Mouse (Mus musculus) CH12.LX (cell line): ENCODE data around the gene Creb3. TPM values are rescaled to one million over a fixed set of nuclear protein-coding genes. Genes with fewer than 3 reads are reported as not detected.

Experiments used
- DNase-seq: peaks from one replicate; pipeline ENCODE4 v3.0.0-alpha.2; 2013; ENCODE audit errors: extremely low read depth
- H3K27ac ChIP-seq: 2 replicates; pipeline ENCODE4 v1.5.1; 2012; ENCODE audit warnings: low read depth, mild to moderate bottlenecking, control low read depth, moderate library complexity; ENCODE audit not compliant: insufficient read depth
- H3K27me3 ChIP-seq: replicated peaks from 2 replicates; pipeline ENCODE3; 2012; ENCODE audit warnings: inconsistent platforms
- H3K36me3 ChIP-seq, 2 experiments: replicated peaks in 1 of 2; 2 replicates each; pipeline versions ENCODE3 to v1.6.1; 2012; ENCODE audit warnings: inconsistent platforms in 1 of 2, low read length in 1 of 2, mild to moderate bottlenecking in 1 of 2, mixed read lengths in 1 of 2, moderate library complexity in 1 of 2; ENCODE audit not compliant: control insufficient read depth in 1 of 2, insufficient read depth in 1 of 2
- H3K4me1 ChIP-seq, 2 experiments: 2 replicates each; pipeline ENCODE4 v1.6.1; 2012; ENCODE audit warnings: inconsistent platforms in 1 of 2, moderate library complexity in 1 of 2; ENCODE audit not compliant: insufficient read depth in 2 of 2, control insufficient read depth in 1 of 2
- H3K4me2 ChIP-seq: 2 replicates; pipeline ENCODE4 v1.6.1; 2012; ENCODE audit warnings: low read depth, mild to moderate bottlenecking, control low read depth; ENCODE audit not compliant: poor library complexity, insufficient read depth, severe bottlenecking
- H3K4me3 ChIP-seq, 3 experiments: fragments of 150-350 bp in 1 of 3; sonication (generic) in 1 of 3; replicated peaks in 1 of 3; 2 replicates each; pipeline versions ENCODE3 to v1.5.1; 2011 to 2012; ENCODE audit warnings: low read depth in 2 of 3, low read length in 2 of 3, mild to moderate bottlenecking in 2 of 3, moderate library complexity in 2 of 3, control low read depth in 1 of 3, improper control_type of control experiment in 1 of 3, inconsistent platforms in 1 of 3, mixed read lengths in 1 of 3; ENCODE audit not compliant: poor library complexity in 1 of 3
- H3K79me2 ChIP-seq: replicated peaks from 2 replicates; pipeline ENCODE4 v1.6.1; 2012; ENCODE audit warnings: mild to moderate bottlenecking, moderate library complexity; ENCODE audit not compliant: control insufficient read depth, poor library complexity, insufficient read depth, severe bottlenecking; ENCODE audit errors: extremely low read depth
- H3K9ac ChIP-seq: 2 replicates; pipeline ENCODE4 v1.6.1; 2012; ENCODE audit warnings: low read depth, mild to moderate bottlenecking, control low read depth, moderate library complexity; ENCODE audit not compliant: insufficient read depth
- H3K9me3 ChIP-seq: replicated peaks from 2 replicates; pipeline ENCODE3; 2012; ENCODE audit warnings: low read length, inconsistent platforms, mixed read lengths
- CHD2 ChIP-seq: IDR thresholded peaks from 2 replicates; pipeline ENCODE4 v1.6.1; 2011; ENCODE audit warnings: low read length, improper control_type of control experiment
- CTCF ChIP-seq, 2 experiments: IDR thresholded peaks in 1 of 2; conservative IDR thresholded peaks in 1 of 2; 2 replicates each; pipeline ENCODE4 v1.5.1; 2011 to 2012; ENCODE audit warnings: low read depth in 2 of 2, low read length in 2 of 2, improper control_type of control experiment in 1 of 2, inconsistent platforms in 1 of 2, mild to moderate bottlenecking in 1 of 2, moderate library complexity in 1 of 2
- ELF1 ChIP-seq: IDR thresholded peaks from 2 replicates; pipeline ENCODE4 v1.6.1; 2014; ENCODE audit warnings: low read depth, mild to moderate bottlenecking, inconsistent platforms, low read length, improper control_type of control experiment
- ETS1 ChIP-seq: conservative IDR thresholded peaks from 2 replicates; pipeline ENCODE4 v1.6.1; 2012; ENCODE audit warnings: low read depth, mild to moderate bottlenecking, inconsistent platforms, low read length, improper control_type of control experiment, moderate library complexity
- GABPA ChIP-seq: IDR thresholded peaks from 2 replicates; pipeline ENCODE4 v1.6.1; 2012; ENCODE audit warnings: low read depth, low read length, improper control_type of control experiment, inconsistent platforms; ENCODE audit not compliant: insufficient replicate concordance
- IRF4 ChIP-seq: IDR thresholded peaks from 2 replicates; pipeline ENCODE4 v1.6.1; 2014; ENCODE audit warnings: low read depth, mild to moderate bottlenecking, inconsistent platforms, low read length, improper control_type of control experiment
- MAZ ChIP-seq: IDR thresholded peaks from 2 replicates; pipeline ENCODE4 v1.6.1; 2012; ENCODE audit warnings: low read depth, mild to moderate bottlenecking, inconsistent platforms, low read length, improper control_type of control experiment, moderate library complexity
- MEF2A ChIP-seq: IDR thresholded peaks from 2 replicates; pipeline ENCODE4 v1.6.1; 2014; ENCODE audit warnings: low read depth, mild to moderate bottlenecking, inconsistent platforms, low read length, improper control_type of control experiment, borderline replicate concordance
- MXI1 ChIP-seq: IDR thresholded peaks from 2 replicates; pipeline ENCODE4 v1.6.1; 2011; ENCODE audit warnings: mild to moderate bottlenecking, low read depth, low read length, improper control_type of control experiment
- POLR2A ChIP-seq: IDR thresholded peaks from 2 replicates; pipeline ENCODE4 v1.6.1; 2011; ENCODE audit warnings: low read depth, mild to moderate bottlenecking, improper control_type of control experiment, low read length
- RAD21 ChIP-seq: IDR thresholded peaks from 2 replicates; pipeline ENCODE4 v1.6.1; 2011; ENCODE audit warnings: low read depth, mild to moderate bottlenecking, low read length, improper control_type of control experiment, moderate library complexity
- SMC3 ChIP-seq: IDR thresholded peaks from 2 replicates; pipeline ENCODE4 v1.6.1; 2011; ENCODE audit warnings: low read depth, low read length, improper control_type of control experiment
- TBP ChIP-seq: conservative IDR thresholded peaks from 2 replicates; pipeline ENCODE4 v1.6.1; 2011; ENCODE audit warnings: low read depth, low read length, improper control_type of control experiment
- USF2 ChIP-seq: conservative IDR thresholded peaks from 2 replicates; pipeline ENCODE4 v1.6.1; 2011; ENCODE audit warnings: low read depth, low read length, improper control_type of control experiment
- ZMIZ1 ChIP-seq: IDR thresholded peaks from 2 replicates; pipeline ENCODE4 v1.6.1; 2012; ENCODE audit warnings: low read depth, mild to moderate bottlenecking, inconsistent platforms, low read length, improper control_type of control experiment
- ZNF384 ChIP-seq: IDR thresholded peaks from 2 replicates; pipeline ENCODE4 v1.6.1; 2012; ENCODE audit warnings: low read depth, low read length, improper control_type of control experiment, inconsistent platforms
- dilution Hi-C: fragments of 300-500 bp; cut with MboI; formaldehyde crosslinking; loops from 2 replicates; pipeline ENCODE4 v1.14.3; 2020; ENCODE audit warnings: low sequenced_read_pairs; ENCODE audit not compliant: extremely low pct_unique_long_range_greater_than_20kb, extremely low pct_ligation_motif_present
- in situ Hi-C: fragments of 300-500 bp; cut with MboI; formaldehyde crosslinking; loops from 3 replicates; pipeline ENCODE4 v1.14.3; 2019; ENCODE audit warnings: low sequenced_read_pairs, low pct_ligation_motif_present, low pct_unique_long_range_greater_than_20kb, mixed read lengths
- polyA plus RNA-seq: library from polyadenylated mRNA; unstranded; fragments of >175 nt; gene quantifications from 2 replicates; pipeline ENCODE4 v1.2.1, GENCODE M21; 2012; ENCODE audit warnings: low read depth; ENCODE audit not compliant: insufficient read length
- total RNA-seq, 2 experiments: library from RNA; depleted of rRNA; stranded (reverse); fragments of 300-350 nt in 1 of 2; fragments of >200 nt in 1 of 2; gene quantifications; 2 replicates each; pipeline ENCODE4 v1.2.3; 2012 to 2014

Gene Creb3
- total and polyA plus RNA-seq, 3 experiments = 26.1 to 33.1 (median 32.9) TPM

DNA sequence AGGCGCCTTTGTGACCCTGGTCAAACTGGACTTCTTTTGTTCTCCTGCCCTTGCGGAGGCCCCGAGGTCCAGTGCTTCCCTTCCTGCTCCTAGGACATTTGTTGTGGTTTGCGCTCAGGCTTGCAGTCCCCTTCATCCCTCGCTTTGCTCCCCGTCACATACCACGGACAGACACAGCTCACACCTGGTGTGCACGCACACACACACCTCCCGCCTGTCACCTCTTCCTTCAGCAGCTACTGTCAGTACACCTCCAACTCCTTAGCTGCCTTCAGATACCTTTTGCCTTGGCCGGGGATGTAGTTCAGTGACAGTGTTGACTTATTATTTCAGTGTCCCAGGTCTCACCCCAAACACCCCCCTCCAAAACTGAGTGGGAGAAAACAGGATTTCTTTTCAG, 23.6 kb downstream of the Creb3 start:
- H3K4me3 ChIP-seq = no peak overlapping the region
- no peak overlapping the region for H3K4me2 ChIP-seq
- no peaks in the 10 kb centered on the region for H3K79me2 ChIP-seq
- no peak overlapping the region for H3K27ac ChIP-seq
- no peak for DNase-seq
- TF ChIP-seq IRF4 = no peak
- no peak for TF ChIP-seq MAZ
- no peak for TF ChIP-seq USF2
- no peak for TF ChIP-seq SMC3
- no peak for TF ChIP-seq POLR2A
- no peak for TF ChIP-seq ZMIZ1
- no peak for TF ChIP-seq RAD21
- TF ChIP-seq MXI1 = no peak
- no peak for TF ChIP-seq ELF1
- no peak for TF ChIP-seq ETS1
- no peak for TF ChIP-seq TBP
- no peak for TF ChIP-seq MEF2A
- no peak for TF ChIP-seq CTCF (conservative IDR thresholded peaks at IDR 0.05 in 1 of 2, IDR thresholded peaks at IDR 0.05 in 1 of 2; ENCODE audit: low read depth in 2 of 2, low read length in 2 of 2)
- TF ChIP-seq ZNF384 = no peak
- no peak for TF ChIP-seq CHD2
- H3K36me3 ChIP-seq = peaks cover 39 to 67% of the 10 kb centered on the region in 2 experiments
- dilution Hi-C loops (no loop called here), in situ Hi-C loops (no loop called here)
- no peak overlapping the region for H3K9ac ChIP-seq
- no peaks in the 10 kb centered on the region for H3K9me3 ChIP-seq
- H3K4me1 ChIP-seq = peaks cover 0 to 10% of the 10 kb centered on the region in 2 experiments; a peak in 2 of 4 replicates
- no peaks in the 10 kb centered on the region for H3K27me3 ChIP-seq

DNA sequence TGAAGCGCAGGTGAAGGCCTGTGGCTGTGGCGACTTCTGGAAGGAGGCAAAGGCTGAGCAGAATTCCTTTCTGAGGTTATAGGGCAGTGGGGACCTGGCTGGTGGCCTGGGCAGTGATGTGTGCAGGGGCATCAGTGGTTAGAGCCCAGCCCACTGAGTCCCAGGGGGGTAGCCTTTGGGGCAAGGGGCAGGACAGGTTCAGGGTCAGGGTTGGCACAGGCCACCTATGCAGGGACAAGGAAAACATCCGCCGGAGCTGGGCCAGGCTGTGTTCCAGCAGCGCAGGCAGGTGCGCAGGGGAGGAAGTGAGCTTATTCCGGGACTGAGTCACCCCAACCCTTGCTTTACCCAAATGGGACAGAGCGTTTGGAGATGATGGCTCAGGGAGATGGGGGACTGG, 24.3 kb downstream of the Creb3 start:
- H3K27ac ChIP-seq = no peak overlapping the region
- H3K4me2 ChIP-seq = no peak overlapping the region
- no peaks in the 10 kb centered on the region for H3K79me2 ChIP-seq
- H3K27me3 ChIP-seq = no peaks in the 10 kb centered on the region
- TF ChIP-seq CTCF (conservative IDR thresholded peaks at IDR 0.05 in 1 of 2, IDR thresholded peaks at IDR 0.05 in 1 of 2; ENCODE audit: low read depth in 2 of 2, low read length in 2 of 2) (no peak), ELF1 (no peak), POLR2A (no peak), TBP (no peak), GABPA (no peak), CHD2 (no peak)
- DNase-seq = no peak
- peaks cover 32 to 60% of the 10 kb centered on the region in 2 experiments for H3K36me3 ChIP-seq
- H3K4me1 ChIP-seq = peaks cover 0 to 10% of the 10 kb centered on the region in 2 experiments; a peak in 2 of 4 replicates
- dilution Hi-C loops = no loop called here
- in situ Hi-C loops = no loop called here
- H3K9me3 ChIP-seq = no peaks in the 10 kb centered on the region
- no peak overlapping the region for H3K4me3 ChIP-seq
- H3K9ac ChIP-seq = no peak overlapping the region
